Mouse (Mus musculus) forebrain, embryonic 16.5 days (tissue): ENCODE data around the gene Oxtr. TPM values are rescaled to one million over a fixed set of nuclear protein-coding genes. Genes with fewer than 3 reads are reported as not detected.

ENCODE experiments used
- ATAC-seq: fragments of 200-750 bp; cut with Nextera tagmentation; 2 replicates; pipeline ENCODE4 v1.8.0; 2017; ENCODE audit warnings: mild to moderate bottlenecking, moderate library complexity
- H3K27ac ChIP-seq: fragments of 300-500 bp; sonication (generic); 2 replicates; pipeline ENCODE4 v1.5.1; 2014; ENCODE audit warnings: low read length, control low read depth
- H3K27me3 ChIP-seq: fragments of 300-500 bp; sonication (generic); replicated peaks from 2 replicates; pipeline ENCODE4 v1.6.1; 2014; ENCODE audit warnings: low read length; ENCODE audit not compliant: control insufficient read depth, insufficient read depth
- H3K36me3 ChIP-seq: fragments of 300-500 bp; sonication (generic); 2 replicates; pipeline ENCODE4 v1.6.1; 2014; ENCODE audit not compliant: control insufficient read depth, insufficient read depth
- H3K4me1 ChIP-seq: fragments of 300-500 bp; sonication (generic); replicated peaks from 2 replicates; pipeline ENCODE4 v1.6.1; 2014; ENCODE audit warnings: low read length; ENCODE audit not compliant: control insufficient read depth, insufficient read depth
- H3K4me2 ChIP-seq: fragments of 300-500 bp; sonication (generic); 2 replicates; pipeline ENCODE4 v1.6.1; 2014; ENCODE audit warnings: mild to moderate bottlenecking, low read length, control low read depth
- H3K4me3 ChIP-seq: fragments of 300-500 bp; sonication (generic); replicated peaks from 2 replicates; pipeline ENCODE4 v1.5.1; 2014; ENCODE audit warnings: mild to moderate bottlenecking, low read length, control low read depth
- H3K9ac ChIP-seq: fragments of 300-500 bp; sonication (generic); replicated peaks from 2 replicates; pipeline ENCODE4 v1.6.1; 2014; ENCODE audit warnings: low read depth, low read length, control low read depth
- H3K9me3 ChIP-seq: fragments of 300-500 bp; sonication (generic); 2 replicates; pipeline ENCODE4 v1.6.1; 2016; ENCODE audit warnings: low read length; ENCODE audit not compliant: control insufficient read depth
- WGBS: fragments of 180-500 bp; shearing (Covaris S2); extraction: QIAGEN DNeasy Blood & Tissue Kit; methylation state at CpG from one replicate; pipeline ENCODE4 v1.1.7; 2014; 5-methylcytosine and 5-hydroxymethylcytosine counted together
- polyA plus RNA-seq: library from polyadenylated mRNA; unstranded; fragments of >200 nt; fragmentation: Nextera tagmentation; extraction: Ambion mirVana; gene quantifications from 2 replicates; pipeline ENCODE4 v1.2.1, GENCODE M21; 2015

Gene Oxtr
- polyA plus RNA-seq, 1 experiment from 2014 or later: 1.5 TPM

GRCm38 (mm10) chr6:112507617-112508016, 17.9 kb upstream of the Oxtr start:
- ATAC-seq: no peak
- Histone ChIP-seq H3K4me2 (no peak overlapping the region), H3K36me3 (no peaks in the 10 kb centered on the region), H3K9ac (no peak overlapping the region), H3K9me3 (no peaks in the 10 kb centered on the region), H3K4me3 (no peak overlapping the region), H3K27ac (no peak overlapping the region), H3K27me3 (no peaks in the 10 kb centered on the region), H3K4me1 (0 out of 2 replicates have a peak, but pooled peaks cover 5% of the 10 kb centered on the region)
- 89% methylated on average over 2 of the region's 2 CpGs for WGBS

GRCm38 (mm10) chr6:112501156-112501555, 11.4 kb upstream of the Oxtr start:
- WGBS: 72% methylated on average over 2 of the region's 2 CpGs
- ATAC-seq: no peak
- H3K4me3 ChIP-seq: no peak overlapping the region

GRCm38 (mm10) chr6:112499456-112499855, 9.7 kb upstream of the Oxtr start:
- H3K4me3 ChIP-seq: no peak overlapping the region
- WGBS: 76% methylated on average over 2 of the region's 2 CpGs
- no peaks in the 10 kb centered on the region for H3K9me3 ChIP-seq
- H3K36me3 ChIP-seq: no peaks in the 10 kb centered on the region
- ATAC-seq: no peak
- no peaks in the 10 kb centered on the region for H3K27me3 ChIP-seq
- H3K4me1 ChIP-seq: no peaks in the 10 kb centered on the region
- no peak overlapping the region for H3K27ac ChIP-seq
- H3K4me2 ChIP-seq: no peak overlapping the region
- H3K9ac ChIP-seq: no peak overlapping the region

More at GRCm38 (mm10) chr6:112501156-112501555, 11.4 kb upstream of the Oxtr start:
- Histone ChIP-seq H3K4me2 (no peak overlapping the region), H3K4me1 (no peaks in the 10 kb centered on the region), H3K27me3 (no peaks in the 10 kb centered on the region), H3K9me3 (no peaks in the 10 kb centered on the region), H3K36me3 (no peaks in the 10 kb centered on the region), H3K27ac (no peak overlapping the region), H3K9ac (no peak overlapping the region)

GRCm38 (mm10) chr6:112498716-112499115, 9.0 kb upstream of the Oxtr start:
- Histone ChIP-seq H3K4me3 (no peak overlapping the region), H3K9me3 (no peaks in the 10 kb centered on the region), H3K27ac (no peak overlapping the region), H3K4me1 (no peaks in the 10 kb centered on the region), H3K9ac (no peak overlapping the region), H3K27me3 (no peaks in the 10 kb centered on the region), H3K36me3 (no peaks in the 10 kb centered on the region), H3K4me2 (no peak overlapping the region)
- WGBS: 91% methylated on average over 3 of the region's 3 CpGs
- ATAC-seq: no peak

GRCm38 (mm10) chr6:112497456-112497855, 7.7 kb upstream of the Oxtr start:
- H3K4me3 ChIP-seq: no peak overlapping the region
- no peaks in the 10 kb centered on the region for H3K27me3 ChIP-seq
- ATAC-seq: no peak
- H3K4me2 ChIP-seq: no peak overlapping the region
- H3K9ac ChIP-seq: no peak overlapping the region
- WGBS: 89% methylated on average over 2 of the region's 2 CpGs
- no peak overlapping the region for H3K27ac ChIP-seq
- H3K4me1 ChIP-seq: no peaks in the 10 kb centered on the region
- no peaks in the 10 kb centered on the region for H3K36me3 ChIP-seq
- H3K9me3 ChIP-seq: no peaks in the 10 kb centered on the region

GRCm38 (mm10) chr6:112496291-112497060, 6.7 kb upstream of the Oxtr start:
- Histone ChIP-seq H3K9ac (no peak overlapping the region), H3K27ac (no peak overlapping the region), H3K9me3 (no peaks in the 10 kb centered on the region), H3K4me1 (no peaks in the 10 kb centered on the region), H3K4me3 (no peak overlapping the region), H3K27me3 (no peaks in the 10 kb centered on the region), H3K4me2 (no peak overlapping the region), H3K36me3 (no peaks in the 10 kb centered on the region)
- 73% methylated on average over 8 of the region's 8 CpGs for WGBS
- no peak for ATAC-seq

- no peak for ATAC-seq
- Histone ChIP-seq H3K9ac (no peak overlapping the region), H3K9me3 (no peaks in the 10 kb centered on the region), H3K4me3 (no peak overlapping the region), H3K4me1 (peaks cover 6% of the 10 kb centered on the region), H3K27me3 (0 out of 2 replicates have a peak, but pooled peaks cover 2% of the 10 kb centered on the region), H3K27ac (no peak overlapping the region), H3K36me3 (no peaks in the 10 kb centered on the region), H3K4me2 (no peak overlapping the region)
- WGBS: 55% methylated on average over 4 of the region's 4 CpGs
Observed at GRCm38 (mm10) chr6:112495219-112495618, 5.5 kb upstream of the Oxtr start.

- Histone ChIP-seq H3K27ac (no peak overlapping the region), H3K4me2 (no peak overlapping the region), H3K9me3 (no peaks in the 10 kb centered on the region), H3K9ac (no peak overlapping the region), H3K36me3 (no peaks in the 10 kb centered on the region), H3K27me3 (peaks cover 5% of the 10 kb centered on the region), H3K4me3 (no peak overlapping the region), H3K4me1 (peaks cover 12% of the 10 kb centered on the region)
- WGBS: 53% methylated on average over 10 of the region's 10 CpGs
- ATAC-seq: no peak
Observed at GRCm38 (mm10) chr6:112494620-112495081, 4.9 kb upstream of the Oxtr start.

GRCm38 (mm10) chr6:112493371-112493770, 3.6 kb upstream of the Oxtr start:
- H3K4me3 ChIP-seq: no peak overlapping the region
- no peak overlapping the region for H3K27ac ChIP-seq
- no peak for ATAC-seq
- WGBS: 86% methylated on average over 9 of the region's 9 CpGs
- H3K4me2 ChIP-seq: no peak overlapping the region
- H3K9me3 ChIP-seq: no peaks in the 10 kb centered on the region
- H3K27me3 ChIP-seq: peaks cover 17% of the 10 kb centered on the region
- no peak overlapping the region for H3K9ac ChIP-seq
- no peaks in the 10 kb centered on the region for H3K36me3 ChIP-seq
- peaks cover 21% of the 10 kb centered on the region for H3K4me1 ChIP-seq
